In genomic region chr17:84633443-84633842, GRCm38 (mm10) we compare ENCODE assay signal across 13 mouse cellular contexts. TPM values are rescaled to one million over a fixed set of nuclear protein-coding genes. Genes with fewer than 3 reads are reported as not detected.
DNase-seq lines count a peak whose midpoint lies in the region; ATAC-seq and TF ChIP-seq lines count a peak whose summit lies in the region.
"Had no signal": no experiment of that assay in that cellular context is flagged by ENCODE, and none has a peak within 500 bp of the region (broad histone marks: within the 10 kb centered on the region; RNA-seq: fewer than 3 reads in every experiment).

No protein-coding gene starts in this region.

- ATAC-seq in megakaryocyte, adult 5-6 weeks (ENCODE audit: poor library complexity, severe bottlenecking), result peak; percentile 68
- ATAC-seq in hindbrain, embryonic 11.5 days (ENCODE audit: low FRiP score), result no peak
- no peak for ATAC-seq in forebrain, embryonic 15.5 days (replicated peaks)

- H3K4me1 ChIP-seq in hindbrain, embryonic 11.5 days (replicated peaks; ENCODE audit: control insufficient read depth, insufficient read depth, low read length), result no peaks in the 10 kb centered on the region
- no peaks in the 10 kb centered on the region for H3K4me1 ChIP-seq in forebrain, embryonic 15.5 days
- peaks cover 3% of the 10 kb centered on the region; the same call in 1 of the 2 replicates for H3K4me1 ChIP-seq in lung, adult 2 months (ENCODE audit: control insufficient read depth, insufficient read depth, low read length)

- no peak overlapping the region for H3K4me2 ChIP-seq in hindbrain, embryonic 11.5 days (replicated peaks; ENCODE audit: low read depth, low read length)
- H3K4me2 ChIP-seq in forebrain, embryonic 15.5 days (replicated peaks), result no peak overlapping the region

- H3K36me3 ChIP-seq in hindbrain, embryonic 11.5 days (ENCODE audit: control insufficient read depth, insufficient read depth, low read length), result no peaks in the 10 kb centered on the region
- H3K36me3 ChIP-seq in forebrain, embryonic 15.5 days, result no peaks in the 10 kb centered on the region

- TF ChIP-seq CTCF in lung, adult 2 months (IDR thresholded peaks at IDR 0.05; ENCODE audit: insufficient read depth, low read length), result no peak

- H3K27me3 ChIP-seq in hindbrain, embryonic 11.5 days (ENCODE audit: control insufficient read depth, insufficient read depth, low read length), result no peaks in the 10 kb centered on the region
- H3K27me3 ChIP-seq in forebrain, embryonic 15.5 days, result no peaks in the 10 kb centered on the region

- H3K4me3 ChIP-seq in hindbrain, embryonic 11.5 days (ENCODE audit: low read depth, low read length), result no peak overlapping the region
- no peak overlapping the region for H3K4me3 ChIP-seq in forebrain, embryonic 15.5 days
- no peak overlapping the region for H3K4me3 ChIP-seq in lung, adult 2 months (replicated peaks; ENCODE audit: extremely low read depth, low read depth, low read length)

- WGBS in hindbrain, embryonic 11.5 days, result 87% methylated on average over 13 of the region's 13 CpGs
- 90% methylated on average over 13 of the region's 13 CpGs for WGBS in forebrain, embryonic 15.5 days
- WGBS in lung, adult 2 months, result 58% methylated on average over 13 of the region's 13 CpGs

- DNase-seq in CD4-positive, CD25-positive, alpha-beta regulatory T cell, adult 2 months (ENCODE audit: low read depth, low spot score), result peak; percentile 66
- DNase-seq in R1 (ENCODE audit: low read depth, low spot score), result peak; percentile 21
- DNase-seq in thymus, postnatal 0 days (ENCODE audit: low spot score), result peak; percentile 75
- no peak for DNase-seq in hindbrain, embryonic 11.5 days (ENCODE audit: low spot score)
- no peak for DNase-seq in lung, adult 2 months
- DNase-seq: cerebellum, adult 18-20 months; heart, postnatal 10 days; kidney, postnatal 25 days; lung, postnatal 36 days; right cerebral cortex, postnatal 14 days had no signal

- no peak overlapping the region for H3K9ac ChIP-seq in hindbrain, embryonic 11.5 days (ENCODE audit: low read depth, low read length)
- no peak overlapping the region for H3K9ac ChIP-seq in forebrain, embryonic 15.5 days (replicated peaks)

- no peak overlapping the region for H3K27ac ChIP-seq in hindbrain, embryonic 11.5 days (ENCODE audit: low read depth, low read length)
- H3K27ac ChIP-seq in forebrain, embryonic 15.5 days (replicated peaks), result no peak overlapping the region

- H3K9me3 ChIP-seq in hindbrain, embryonic 11.5 days (ENCODE audit: control insufficient read depth, low read length), result no peaks in the 10 kb centered on the region
- no peaks in the 10 kb centered on the region for H3K9me3 ChIP-seq in forebrain, embryonic 15.5 days

- no peak for TF ChIP-seq POLR2A in lung, adult 2 months (IDR thresholded peaks at IDR 0.05; ENCODE audit: borderline replicate concordance, extremely low read depth, low read depth, low read length)

RNA-seq across cellular contexts. Expression of gene Dync2li1, which starts 7.1 kb away (rescaled TPM):
- 2.6 and 3.3 TPM in 2 replicates for total RNA-seq in megakaryocyte, adult 5-6 weeks (2015)
- total RNA-seq in megakaryocyte, adult 5-6 weeks (2017), result 0.88 and 1.1 TPM in 2 replicates
- 9.3 and 9.9 TPM in 2 replicates for polyA plus RNA-seq in thymus, postnatal 0 days (2015; fragmentation: Nextera tagmentation; extraction: Ambion mirVana)
- polyA plus RNA-seq in hindbrain, embryonic 11.5 days (2014; fragmentation: Nextera tagmentation; extraction: Ambion mirVana), result 36.0 and 38.2 TPM in 2 replicates
- polyA plus RNA-seq in forebrain, embryonic 15.5 days (2015; fragmentation: Nextera tagmentation; extraction: Ambion mirVana), result 33.4 and 36.1 TPM in 2 replicates
- 5.5 and 11.4 TPM in 2 replicates for polyA plus RNA-seq in lung, adult 2 months (2012; rRNA removed)

RNA-seq across cellular contexts. Expression of gene Abcg8, which starts 42.7 kb away (rescaled TPM):
- total RNA-seq in megakaryocyte, adult 5-6 weeks (2015), result not detected in 2 replicates
- total RNA-seq in megakaryocyte, adult 5-6 weeks (2017), result not detected in 2 replicates
- polyA plus RNA-seq in thymus, postnatal 0 days (2015; fragmentation: Nextera tagmentation; extraction: Ambion mirVana), result 0.05 and 0.07 TPM in 2 replicates
- polyA plus RNA-seq in hindbrain, embryonic 11.5 days (2014; fragmentation: Nextera tagmentation; extraction: Ambion mirVana), result 0.28 and 0.42 TPM in 2 replicates
- polyA plus RNA-seq in forebrain, embryonic 15.5 days (2015; fragmentation: Nextera tagmentation; extraction: Ambion mirVana), result 0.20 and 0.22 TPM in 2 replicates
- 0.06 and 0.19 TPM in 2 replicates for polyA plus RNA-seq in lung, adult 2 months (2012; rRNA removed)
- total RNA-seq: heart, postnatal 10 days had no signal
- polyA plus RNA-seq: intestine, embryonic 14.5 days had no signal

RNA-seq across cellular contexts. Expression of gene Abcg5, which starts 49.4 kb away (rescaled TPM):
- total RNA-seq in megakaryocyte, adult 5-6 weeks (2015), result not detected in 2 replicates
- total RNA-seq in megakaryocyte, adult 5-6 weeks (2017), result 0.16 TPM in 1 of 2 replicates, not detected in the other
- polyA plus RNA-seq in thymus, postnatal 0 days (2015; fragmentation: Nextera tagmentation; extraction: Ambion mirVana), result 0.10 and 0.20 TPM in 2 replicates
- 2.2 and 3.0 TPM in 2 replicates for polyA plus RNA-seq in hindbrain, embryonic 11.5 days (2014; fragmentation: Nextera tagmentation; extraction: Ambion mirVana)
- 2.0 and 3.1 TPM in 2 replicates for polyA plus RNA-seq in forebrain, embryonic 15.5 days (2015; fragmentation: Nextera tagmentation; extraction: Ambion mirVana)
- polyA plus RNA-seq in lung, adult 2 months (2012; rRNA removed), result 0.33 and 0.45 TPM in 2 replicates
- total RNA-seq: heart, postnatal 10 days had no signal

Comparison
In these comparisons a context has a peak if more than half of its experiments do, and no peak if none do; other contexts are left out.
1. DNase-seq: peak in CD4-positive, CD25-positive, alpha-beta regulatory T cell, adult 2 months (single experiment), R1 (single experiment) and thymus, postnatal 0 days (single experiment); none in hindbrain, embryonic 11.5 days (single experiment) and lung, adult 2 months (single experiment).